Mouse (Mus musculus): ENCODE results near the gene Tcea2.

Tcea2 gene

GRCm38 (mm10) chr2:181679951-181680715 lies at the start of gene Tcea2:
TSS of gene Tcea2 (plus strand) at chr2:181680310.
- peak; percentile 48 to 59 for DNase-seq (ENCODE audit: low spot score in 2 of 2)

- no peak for DNase-seq (ENCODE audit: low spot score in 2 of 2)
These were observed 47.5 kb upstream of the Tcea2 start for GRCm38 (mm10) chr2:181632624-181633023.

GRCm38 (mm10) chr2:181635865-181636264 lies 44.2 kb upstream of the Tcea2 start:
- no peak for DNase-seq (ENCODE audit: low spot score in 2 of 2)

- no peak for DNase-seq (ENCODE audit: low spot score in 2 of 2)
These were observed 35.7 kb upstream of the Tcea2 start for GRCm38 (mm10) chr2:181644361-181644760.

GRCm38 (mm10) chr2:181645666-181646065 lies 34.4 kb upstream of the Tcea2 start:
- DNase-seq (ENCODE audit: low spot score in 2 of 2), result no peak

- no peak for DNase-seq (ENCODE audit: low spot score in 2 of 2)
These were observed 33.3 kb upstream of the Tcea2 start for GRCm38 (mm10) chr2:181646626-181647472.

- no peak for DNase-seq (ENCODE audit: low spot score in 2 of 2)
These were observed 31.2 kb upstream of the Tcea2 start for GRCm38 (mm10) chr2:181648926-181649325.

GRCm38 (mm10) chr2:181653065-181653464 lies 27.0 kb upstream of the Tcea2 start:
- no peak for DNase-seq (ENCODE audit: low spot score in 2 of 2)

DNA sequence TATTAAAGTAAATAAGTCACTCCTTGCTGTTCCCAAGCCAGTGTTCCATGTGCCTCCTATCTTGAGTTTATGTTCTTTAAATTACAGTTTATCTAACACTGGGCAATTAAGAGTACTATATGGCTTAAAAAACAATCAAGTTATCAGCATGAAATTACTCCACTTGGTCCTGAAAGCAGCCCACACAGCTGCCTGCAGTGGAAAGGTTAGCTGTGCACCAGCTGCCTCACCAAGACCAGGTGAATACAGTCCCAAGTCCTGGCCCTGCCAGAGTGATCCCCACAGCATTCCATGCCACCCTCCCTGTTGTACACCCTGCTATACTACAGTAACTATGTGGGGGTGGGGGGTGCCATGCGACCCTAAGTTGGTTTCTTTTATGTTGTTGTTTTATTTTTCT lies 26.6 kb upstream of the Tcea2 start:
- no peak for DNase-seq (ENCODE audit: low spot score in 2 of 2)

- no peak for DNase-seq (ENCODE audit: low spot score in 2 of 2)
These were observed 23.4 kb upstream of the Tcea2 start, which contains the start of gene Gm29797 for GRCm38 (mm10) chr2:181656734-181657133. TSS of gene Gm29797 (plus strand) at chr2:181657034.

- no peak for DNase-seq (ENCODE audit: low spot score in 2 of 2)
These were observed 22.7 kb upstream of the Tcea2 start for GRCm38 (mm10) chr2:181657441-181657840.

GRCm38 (mm10) chr2:181658528-181658927 lies 21.6 kb upstream of the Tcea2 start:
- no peak for DNase-seq (ENCODE audit: low spot score in 2 of 2)

DNA sequence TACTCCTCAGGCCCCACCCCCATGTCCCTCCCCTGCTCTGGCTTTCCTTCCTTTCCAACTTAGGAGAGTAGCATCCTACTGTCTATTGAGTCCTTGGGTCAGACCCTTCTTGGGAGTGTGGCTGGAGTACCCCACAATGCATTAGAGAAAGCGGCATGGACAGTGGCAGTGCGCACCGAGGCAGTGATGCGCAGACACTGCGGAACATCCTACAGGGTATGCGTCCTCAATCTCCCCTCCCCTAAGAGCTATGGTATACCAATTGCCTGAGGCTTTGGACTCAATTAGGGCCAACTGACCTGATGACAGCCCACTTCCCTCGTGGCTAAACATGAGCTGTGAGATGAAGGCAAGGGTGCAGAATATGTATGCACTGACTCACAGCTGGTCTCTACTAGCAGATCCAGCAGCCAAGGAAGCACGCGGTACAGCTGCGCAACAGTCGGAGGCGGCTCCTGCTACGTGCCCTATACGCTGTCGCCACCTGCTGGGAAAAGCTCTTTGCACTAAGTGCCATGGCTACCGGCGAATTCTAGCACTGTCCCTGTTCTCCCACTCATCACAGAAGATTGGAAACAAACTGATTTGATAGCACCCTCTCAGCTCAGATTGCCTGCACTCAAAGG lies 21.1 kb upstream of the Tcea2 start:
- peak in 1 of 2 experiments; percentile 46 for DNase-seq (ENCODE audit: low spot score in 2 of 2)

DNA sequence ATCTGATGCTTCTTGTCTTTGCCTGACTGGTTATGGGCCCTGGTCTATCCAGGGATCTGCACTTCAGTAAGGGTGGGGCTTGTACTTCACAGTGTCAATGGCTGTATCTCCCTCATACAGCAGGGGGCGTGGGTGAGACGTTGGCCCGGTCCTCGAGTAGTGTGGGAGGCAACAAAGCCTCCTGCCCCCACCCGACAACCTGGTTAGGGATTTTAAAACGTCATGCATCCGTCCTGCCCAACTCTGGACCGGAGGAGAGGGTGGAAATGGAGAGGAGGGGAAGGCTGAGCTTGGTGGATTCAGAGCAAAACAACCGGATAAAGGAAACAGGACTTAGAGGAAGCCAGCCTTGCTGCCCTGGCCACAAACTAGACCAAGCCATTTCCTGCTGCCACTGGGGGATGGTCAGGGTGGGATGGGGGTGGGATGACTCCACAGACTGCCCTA lies 20.5 kb upstream of the Tcea2 start:
- DNase-seq (ENCODE audit: low spot score in 2 of 2), result peak; percentile 60 to 76

DNA sequence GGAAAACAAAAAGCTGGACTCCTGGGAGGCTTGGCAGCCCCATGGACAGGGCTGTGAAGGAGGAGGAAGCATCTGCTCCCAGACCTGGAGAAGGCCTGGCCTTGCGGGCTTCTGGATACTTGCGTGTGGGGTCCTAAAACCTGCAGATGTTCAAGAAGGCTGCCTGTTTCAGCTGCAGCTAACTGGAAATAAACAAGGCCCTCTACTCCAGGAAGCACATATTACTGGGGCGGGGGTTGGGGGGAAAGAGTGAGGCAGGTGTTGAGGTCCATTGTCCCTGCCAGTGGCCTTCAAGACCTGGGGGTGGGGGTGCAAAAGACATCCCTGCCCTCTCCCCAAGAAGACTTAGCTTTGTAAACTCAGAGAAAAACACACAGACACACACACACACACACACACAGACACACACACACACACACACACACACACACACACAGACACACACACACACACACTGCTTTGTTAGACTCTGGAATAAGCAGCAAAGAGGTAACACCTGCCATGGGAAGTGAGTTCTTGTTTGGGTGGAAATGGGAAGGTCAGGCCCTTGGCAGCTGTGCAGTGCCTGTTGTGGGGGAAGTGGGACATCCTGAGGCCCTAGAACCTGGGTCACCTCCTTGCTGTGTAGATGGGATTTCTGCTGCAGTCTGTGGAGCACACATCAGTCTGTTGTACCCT lies 17.4 kb upstream of the Tcea2 start:
- no peak for DNase-seq (ENCODE audit: low spot score in 2 of 2)

GRCm38 (mm10) chr2:181663298-181663630 lies 16.8 kb upstream of the Tcea2 start:
- DNase-seq (ENCODE audit: low spot score in 2 of 2), result no peak

- DNase-seq (ENCODE audit: low spot score in 2 of 2), result no peak
These were observed 9.7 kb upstream of the Tcea2 start for GRCm38 (mm10) chr2:181670285-181670912.

- DNase-seq (ENCODE audit: low spot score in 2 of 2), result no peak
These were observed 9.2 kb upstream of the Tcea2 start for GRCm38 (mm10) chr2:181670913-181671311.

- DNase-seq (ENCODE audit: low spot score in 2 of 2), result no peak
These were observed 8.8 kb upstream of the Tcea2 start, which contains the start of gene Sox18 for GRCm38 (mm10) chr2:181671326-181671725. TSS of gene Sox18 (minus strand) at chr2:181671640.

GRCm38 (mm10) chr2:181671984-181672383 lies 8.1 kb upstream of the Tcea2 start:
- DNase-seq (ENCODE audit: low spot score in 2 of 2), result no peak

DNA sequence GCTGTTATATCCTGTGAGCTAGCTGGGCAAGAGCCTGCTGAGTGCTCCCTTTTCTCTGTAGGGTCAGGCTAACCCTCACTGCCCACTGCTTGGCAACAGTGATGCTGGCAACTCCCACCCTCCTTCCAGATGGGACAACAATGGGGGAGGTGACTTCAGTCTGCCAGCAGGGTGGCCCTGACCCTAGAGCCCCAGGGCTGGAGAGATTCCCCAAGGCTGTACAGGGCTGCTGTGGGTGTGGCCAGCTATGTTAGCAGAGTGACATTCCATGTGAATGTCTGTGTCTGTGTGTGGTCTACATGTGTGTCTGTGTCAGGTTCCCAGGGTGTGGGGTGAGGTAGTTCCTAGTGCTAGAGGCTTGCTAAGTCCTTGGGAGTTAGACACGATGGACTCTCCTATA lies 6.6 kb upstream of the Tcea2 start:
- no peak for DNase-seq (ENCODE audit: low spot score in 2 of 2)

Data from frontal cortex, postnatal 25 days (tissue).